Mouse (Mus musculus): ENCODE results near the gene Tram2. TPM values are rescaled to one million over a fixed set of nuclear protein-coding genes. Genes with fewer than 3 reads are reported as not detected.

Gene Tram2
- total and polyA plus RNA-seq, 3 experiments, result 0.54 to 2.9 TPM; not detected in 1

GRCm38 (mm10) chr1:21026534-21026933 lies 52.5 kb downstream of the Tram2 start:
- H3K79me2 ChIP-seq (ENCODE audit: control insufficient read depth, insufficient read depth, low read length, poor library complexity), result no peaks in the 10 kb centered on the region
- peaks cover 0 to 9% of the 10 kb centered on the region in 2 experiments; a peak in 3 of 4 replicates for H3K4me1 ChIP-seq (ENCODE audit: control insufficient read depth in 1 of 2, insufficient read depth in 2 of 2, low read length in 2 of 2)
- no peak overlapping the region for H3K4me3 ChIP-seq (ENCODE audit: control insufficient read depth in 1 of 2, insufficient read depth in 1 of 2, low read depth in 2 of 2, low read length in 2 of 2)
- no peak overlapping the region for H3K27ac ChIP-seq (ENCODE audit: control insufficient read depth, low read depth, low read length)
- H3K9me3 ChIP-seq (replicated peaks; ENCODE audit: insufficient read depth, low read length), result no peaks in the 10 kb centered on the region
- H3K36me3 ChIP-seq (ENCODE audit: control insufficient read depth in 1 of 2, insufficient read depth in 2 of 2, low read length in 2 of 2), result peaks cover 0 to 6% of the 10 kb centered on the region in 2 experiments; a peak in 2 of 4 replicates
- H3K9ac ChIP-seq (ENCODE audit: control insufficient read depth, low read depth, low read length, poor library complexity, severe bottlenecking), result no peak overlapping the region
- DNase-seq (ENCODE audit: low read depth, low spot score), result no peak
- TF ChIP-seq CHD2 (IDR thresholded peaks at IDR 0.05; ENCODE audit: low read length) (no peak), ZC3H11A (IDR thresholded peaks at IDR 0.05; ENCODE audit: low read depth, low read length) (no peak)
- H3K27me3 ChIP-seq (ENCODE audit: control insufficient read depth in 1 of 2, insufficient read depth in 2 of 2, low read length in 2 of 2), result no peaks in the 10 kb centered on the region

- no peak overlapping the region for H3K4me3 ChIP-seq (ENCODE audit: control insufficient read depth in 1 of 2, insufficient read depth in 1 of 2, low read depth in 2 of 2, low read length in 2 of 2)
- H3K9ac ChIP-seq (ENCODE audit: control insufficient read depth, low read depth, low read length, poor library complexity, severe bottlenecking), result no peak overlapping the region
- TF ChIP-seq USF1 (IDR thresholded peaks at IDR 0.05; ENCODE audit: low read depth, low read length) (no peak), EP300 (IDR thresholded peaks at IDR 0.05; ENCODE audit: low read depth in 1 of 2, low read length in 2 of 2) (0 out of 4 replicates have a peak, but pooled peaks of 1 of the 2 experiments have one; percentile 5)
- DNase-seq (ENCODE audit: low read depth, low spot score), result no peak
- peaks cover 0 to 9% of the 10 kb centered on the region in 2 experiments; a peak in 3 of 4 replicates for H3K4me1 ChIP-seq (ENCODE audit: control insufficient read depth in 1 of 2, insufficient read depth in 2 of 2, low read length in 2 of 2)
- H3K36me3 ChIP-seq (ENCODE audit: control insufficient read depth in 1 of 2, insufficient read depth in 2 of 2, low read length in 2 of 2), result peaks cover 0 to 6% of the 10 kb centered on the region in 2 experiments; a peak in 2 of 4 replicates
- H3K79me2 ChIP-seq (ENCODE audit: control insufficient read depth, insufficient read depth, low read length, poor library complexity), result no peaks in the 10 kb centered on the region
- no peaks in the 10 kb centered on the region for H3K27me3 ChIP-seq (ENCODE audit: control insufficient read depth in 1 of 2, insufficient read depth in 2 of 2, low read length in 2 of 2)
- H3K27ac ChIP-seq (ENCODE audit: control insufficient read depth, low read depth, low read length), result no peak overlapping the region; the same call in 1 of the 2 replicates
- H3K9me3 ChIP-seq (replicated peaks; ENCODE audit: insufficient read depth, low read length), result no peaks in the 10 kb centered on the region
Measured at GRCm38 (mm10) chr1:21025203-21025602, 53.8 kb downstream of the Tram2 start.

GRCm38 (mm10) chr1:21023101-21023500 lies 55.9 kb downstream of the Tram2 start:
- no peaks in the 10 kb centered on the region for H3K9me3 ChIP-seq (replicated peaks; ENCODE audit: insufficient read depth, low read length)
- H3K36me3 ChIP-seq (ENCODE audit: control insufficient read depth in 1 of 2, insufficient read depth in 2 of 2, low read length in 2 of 2), result peaks cover 0 to 6% of the 10 kb centered on the region in 2 experiments; a peak in 2 of 4 replicates
- peaks cover 0 to 9% of the 10 kb centered on the region in 2 experiments; a peak in 3 of 4 replicates for H3K4me1 ChIP-seq (ENCODE audit: control insufficient read depth in 1 of 2, insufficient read depth in 2 of 2, low read length in 2 of 2)
- no peak for DNase-seq (ENCODE audit: low read depth, low spot score)
- H3K79me2 ChIP-seq (ENCODE audit: control insufficient read depth, insufficient read depth, low read length, poor library complexity), result no peaks in the 10 kb centered on the region
- no peak overlapping the region for H3K9ac ChIP-seq (ENCODE audit: control insufficient read depth, low read depth, low read length, poor library complexity, severe bottlenecking)
- H3K27ac ChIP-seq (ENCODE audit: control insufficient read depth, low read depth, low read length), result no peak overlapping the region
- TF ChIP-seq POLR2AphosphoS2 (IDR thresholded peaks at IDR 0.05; ENCODE audit: low read length) (no peak), USF1 (IDR thresholded peaks at IDR 0.05; ENCODE audit: low read depth, low read length) (no peak), ZMIZ1 (IDR thresholded peaks at IDR 0.05; ENCODE audit: low read depth, low read length) (no peak), MAFK (IDR thresholded peaks at IDR 0.05; ENCODE audit: borderline replicate concordance, low read depth, low read length) (no peak), TBP (IDR thresholded peaks at IDR 0.05; ENCODE audit: low read depth, low read length) (no peak), BHLHE40 (IDR thresholded peaks at IDR 0.05; ENCODE audit: borderline replicate concordance, low read depth, low read length) (no peak)
- no peaks in the 10 kb centered on the region for H3K27me3 ChIP-seq (ENCODE audit: control insufficient read depth in 1 of 2, insufficient read depth in 2 of 2, low read length in 2 of 2)
- H3K4me3 ChIP-seq (ENCODE audit: control insufficient read depth in 1 of 2, insufficient read depth in 1 of 2, low read depth in 2 of 2, low read length in 2 of 2), result no peak overlapping the region

Measured in MEL (cell line).